Mouse (Mus musculus): ENCODE results near the gene Alg12.

GRCm38 (mm10) chr15:88802348-88802747, 16.8 kb downstream of the Alg12 start:
- no peak for TF ChIP-seq CTCF (IDR thresholded peaks at IDR 0.05; ENCODE audit: extremely low read depth, insufficient read depth, low read length)
- TF ChIP-seq POLR2A (IDR thresholded peaks at IDR 0.05; ENCODE audit: extremely low read depth, insufficient read depth, low read length): no peak
